Mouse (Mus musculus): ENCODE data around the gene Elane. TPM values are rescaled to one million over a fixed set of nuclear protein-coding genes. Genes with fewer than 3 reads are reported as not detected.

Elane gene
- not detected for polyA plus RNA-seq (2014; fragmentation: Illumina TruSeq; extraction: RNeasy Lipid Tissue Mini Kit (QIAGEN cat#74804); ENCODE audit: low replicate concordance)

GRCm38 (mm10) chr10:79886054-79886453 is at the start of gene Elane:
Gene Elane, plus strand, starts transcription at chr10:79886247.

GRCm38 (mm10) chr10:79853860-79854795 is 31.9 kb upstream of the Elane start, which contains the start of gene Ptbp1:
Gene Ptbp1, plus strand, starts transcription at chr10:79854427.

GRCm38 (mm10) chr10:79874290-79874862 is 11.7 kb upstream of the Elane start, which contains the start of the genes Prtn3 and Plppr3:
Gene Prtn3, plus strand, starts transcription at chr10:79874476.
Gene Plppr3, minus strand, starts transcription at chr10:79874634.

GRCm38 (mm10) chr10:79890670-79891069 is 4.6 kb downstream of the Elane start, which contains the start of gene Cfd:
Gene Cfd, plus strand, starts transcription at chr10:79890853.

GRCm38 (mm10) chr10:79908167-79909091 is 22.4 kb downstream of the Elane start, which contains the start of gene Med16:
Gene Med16, minus strand, starts transcription at chr10:79908923.

DNA sequence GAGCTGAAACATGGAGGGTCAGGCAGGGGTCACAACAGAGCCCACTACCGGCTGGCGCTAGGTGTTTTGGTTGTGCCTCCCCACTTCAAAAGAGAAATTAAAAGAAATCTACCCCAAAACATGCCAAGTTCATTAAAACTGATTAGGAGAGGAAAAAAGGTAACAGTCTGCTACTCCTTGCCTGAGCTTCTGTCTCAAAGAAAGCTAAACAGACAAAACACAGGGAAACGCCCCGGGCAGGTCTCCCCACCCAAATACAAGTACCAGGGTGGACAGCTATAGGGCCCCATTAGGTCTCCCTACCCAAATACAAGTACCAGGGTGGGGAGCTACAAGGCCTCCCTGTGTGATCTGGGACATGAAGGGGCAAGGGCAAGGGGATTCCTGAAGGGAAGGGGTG is 24.5 kb downstream of the Elane start, which contains the start of gene Gm26602:
TSS of gene Gm26602 (plus strand) at position 301 of the 400 bp plus-strand sequence.

GRCm38 (mm10) chr10:79916808-79917531 is 30.9 kb downstream of the Elane start, which contains the start of gene Kiss1r:
Gene Kiss1r, plus strand, starts transcription at chr10:79916971.

GRCm38 (mm10) chr10:79920958-79921535 is 35.0 kb downstream of the Elane start, which contains the start of gene R3hdm4:
Gene R3hdm4, minus strand, starts transcription at chr10:79921208.

DNA sequence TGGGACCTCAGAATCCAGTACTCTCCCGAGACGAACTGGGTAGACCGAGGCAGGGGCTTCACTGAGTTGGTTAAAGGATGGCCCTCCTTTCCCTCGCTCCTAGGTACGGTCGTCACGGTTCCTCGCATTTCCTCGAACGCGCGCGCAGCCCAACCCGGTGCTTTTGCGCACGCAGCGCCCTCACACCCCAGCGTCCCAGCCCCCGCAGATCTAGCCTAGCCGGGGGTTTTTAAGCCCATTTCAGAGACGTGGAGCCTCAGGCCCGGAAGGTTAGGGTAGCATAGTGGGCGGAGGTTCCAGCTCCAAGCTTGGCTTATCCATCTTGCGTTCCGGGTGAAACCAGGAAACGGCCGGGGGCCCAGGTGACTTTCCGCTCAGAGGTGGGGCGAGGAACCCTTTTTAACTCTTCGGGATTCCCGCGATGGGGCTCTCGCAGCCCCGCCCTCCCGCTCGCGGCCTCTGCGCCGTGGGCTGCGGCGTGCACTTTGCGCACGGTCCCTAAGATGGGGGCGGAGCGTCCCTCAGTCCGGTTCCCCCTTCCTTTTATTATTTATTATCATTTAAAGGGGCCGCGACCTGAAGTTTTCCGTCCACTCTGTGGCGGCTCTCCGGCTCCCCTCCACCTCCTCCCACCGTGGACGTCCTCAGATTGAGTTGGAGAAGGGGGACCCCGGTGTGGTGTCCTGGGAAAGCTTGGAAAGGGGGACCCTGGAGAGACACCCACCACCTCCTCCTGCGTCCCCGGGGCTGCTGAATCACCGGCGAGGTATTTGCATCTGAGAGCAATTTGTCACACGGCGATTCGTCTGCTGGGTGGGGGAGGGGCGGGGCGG is 40.7 kb downstream of the Elane start, which contains the start of gene Arid3a:
TSS of gene Arid3a (plus strand) at position 553 of the 833 bp plus-strand sequence.

Other genes with a start within 250 kb of the Elane start
- 0.30 TPM for gene Shc2, start 248.3 kb upstream of the Elane start, polyA plus RNA-seq (2014; fragmentation: Illumina TruSeq; extraction: RNeasy Lipid Tissue Mini Kit (QIAGEN cat#74804); ENCODE audit: low replicate concordance)
- not detected for gene Odf3l2, start 240.5 kb upstream of the Elane start, polyA plus RNA-seq (2014; fragmentation: Illumina TruSeq; extraction: RNeasy Lipid Tissue Mini Kit (QIAGEN cat#74804); ENCODE audit: low replicate concordance)
- gene Madcam1, start 221.7 kb upstream of the Elane start, polyA plus RNA-seq (2014; fragmentation: Illumina TruSeq; extraction: RNeasy Lipid Tissue Mini Kit (QIAGEN cat#74804); ENCODE audit: low replicate concordance), result not detected
- not detected for gene Tpgs1, start 216.9 kb upstream of the Elane start, polyA plus RNA-seq (2014; fragmentation: Illumina TruSeq; extraction: RNeasy Lipid Tissue Mini Kit (QIAGEN cat#74804); ENCODE audit: low replicate concordance)
- not detected for gene Cdc34, start 204.1 kb upstream of the Elane start, polyA plus RNA-seq (2014; fragmentation: Illumina TruSeq; extraction: RNeasy Lipid Tissue Mini Kit (QIAGEN cat#74804); ENCODE audit: low replicate concordance)
- not detected for gene Gzmm, start 197.2 kb upstream of the Elane start, polyA plus RNA-seq (2014; fragmentation: Illumina TruSeq; extraction: RNeasy Lipid Tissue Mini Kit (QIAGEN cat#74804); ENCODE audit: low replicate concordance)
- 328 TPM for gene Bsg, start 181.8 kb upstream of the Elane start, polyA plus RNA-seq (2014; fragmentation: Illumina TruSeq; extraction: RNeasy Lipid Tissue Mini Kit (QIAGEN cat#74804); ENCODE audit: low replicate concordance)
- gene Hcn2, start 169.6 kb upstream of the Elane start, polyA plus RNA-seq (2014; fragmentation: Illumina TruSeq; extraction: RNeasy Lipid Tissue Mini Kit (QIAGEN cat#74804); ENCODE audit: low replicate concordance), result not detected
- gene Polrmt, start 139.7 kb upstream of the Elane start, polyA plus RNA-seq (2014; fragmentation: Illumina TruSeq; extraction: RNeasy Lipid Tissue Mini Kit (QIAGEN cat#74804); ENCODE audit: low replicate concordance), result not detected
- gene Fgf22, start 131.2 kb upstream of the Elane start, polyA plus RNA-seq (2014; fragmentation: Illumina TruSeq; extraction: RNeasy Lipid Tissue Mini Kit (QIAGEN cat#74804); ENCODE audit: low replicate concordance), result not detected
- 0.41 TPM for gene Rnf126, start 119.3 kb upstream of the Elane start, polyA plus RNA-seq (2014; fragmentation: Illumina TruSeq; extraction: RNeasy Lipid Tissue Mini Kit (QIAGEN cat#74804); ENCODE audit: low replicate concordance)
- 0.45 TPM for gene Fstl3, start 109.0 kb upstream of the Elane start, polyA plus RNA-seq (2014; fragmentation: Illumina TruSeq; extraction: RNeasy Lipid Tissue Mini Kit (QIAGEN cat#74804); ENCODE audit: low replicate concordance)
- gene Prss57, start 95.3 kb upstream of the Elane start, polyA plus RNA-seq (2014; fragmentation: Illumina TruSeq; extraction: RNeasy Lipid Tissue Mini Kit (QIAGEN cat#74804); ENCODE audit: low replicate concordance), result not detected
- gene Palm, start 92.7 kb upstream of the Elane start, polyA plus RNA-seq (2014; fragmentation: Illumina TruSeq; extraction: RNeasy Lipid Tissue Mini Kit (QIAGEN cat#74804); ENCODE audit: low replicate concordance), result not detected
- gene Misp, start 65.3 kb upstream of the Elane start, polyA plus RNA-seq (2014; fragmentation: Illumina TruSeq; extraction: RNeasy Lipid Tissue Mini Kit (QIAGEN cat#74804); ENCODE audit: low replicate concordance), result 3.9 TPM
- 52.9 TPM for gene Ptbp1, start 31.8 kb upstream of the Elane start, polyA plus RNA-seq (2014; fragmentation: Illumina TruSeq; extraction: RNeasy Lipid Tissue Mini Kit (QIAGEN cat#74804); ENCODE audit: low replicate concordance)
- gene Prtn3, start 11.8 kb upstream of the Elane start, polyA plus RNA-seq (2014; fragmentation: Illumina TruSeq; extraction: RNeasy Lipid Tissue Mini Kit (QIAGEN cat#74804); ENCODE audit: low replicate concordance), result not detected
- not detected for gene Plppr3, start 11.6 kb upstream of the Elane start, polyA plus RNA-seq (2014; fragmentation: Illumina TruSeq; extraction: RNeasy Lipid Tissue Mini Kit (QIAGEN cat#74804); ENCODE audit: low replicate concordance)
- gene Cfd, start 4.6 kb downstream of the Elane start, polyA plus RNA-seq (2014; fragmentation: Illumina TruSeq; extraction: RNeasy Lipid Tissue Mini Kit (QIAGEN cat#74804); ENCODE audit: low replicate concordance), result 0.67 TPM
- gene Med16, start 22.7 kb downstream of the Elane start, polyA plus RNA-seq (2014; fragmentation: Illumina TruSeq; extraction: RNeasy Lipid Tissue Mini Kit (QIAGEN cat#74804); ENCODE audit: low replicate concordance), result 0.11 TPM
- not detected for gene Gm26602, start 24.6 kb downstream of the Elane start, polyA plus RNA-seq (2014; fragmentation: Illumina TruSeq; extraction: RNeasy Lipid Tissue Mini Kit (QIAGEN cat#74804); ENCODE audit: low replicate concordance)
- gene Kiss1r, start 30.7 kb downstream of the Elane start, polyA plus RNA-seq (2014; fragmentation: Illumina TruSeq; extraction: RNeasy Lipid Tissue Mini Kit (QIAGEN cat#74804); ENCODE audit: low replicate concordance), result not detected
- gene R3hdm4, start 35.0 kb downstream of the Elane start, polyA plus RNA-seq (2014; fragmentation: Illumina TruSeq; extraction: RNeasy Lipid Tissue Mini Kit (QIAGEN cat#74804); ENCODE audit: low replicate concordance), result 1.5 TPM
- gene Arid3a, start 40.8 kb downstream of the Elane start, polyA plus RNA-seq (2014; fragmentation: Illumina TruSeq; extraction: RNeasy Lipid Tissue Mini Kit (QIAGEN cat#74804); ENCODE audit: low replicate concordance), result 2.3 TPM
- gene Wdr18, start 73.9 kb downstream of the Elane start, polyA plus RNA-seq (2014; fragmentation: Illumina TruSeq; extraction: RNeasy Lipid Tissue Mini Kit (QIAGEN cat#74804); ENCODE audit: low replicate concordance), result 1.0 TPM
- not detected for gene Grin3b, start 84.5 kb downstream of the Elane start, polyA plus RNA-seq (2014; fragmentation: Illumina TruSeq; extraction: RNeasy Lipid Tissue Mini Kit (QIAGEN cat#74804); ENCODE audit: low replicate concordance)
- gene Tmem259, start 98.1 kb downstream of the Elane start, polyA plus RNA-seq (2014; fragmentation: Illumina TruSeq; extraction: RNeasy Lipid Tissue Mini Kit (QIAGEN cat#74804); ENCODE audit: low replicate concordance), result 0.45 TPM
- 1.9 TPM for gene Cnn2, start 102.3 kb downstream of the Elane start, polyA plus RNA-seq (2014; fragmentation: Illumina TruSeq; extraction: RNeasy Lipid Tissue Mini Kit (QIAGEN cat#74804); ENCODE audit: low replicate concordance)
- gene Abca7, start 110.2 kb downstream of the Elane start, polyA plus RNA-seq (2014; fragmentation: Illumina TruSeq; extraction: RNeasy Lipid Tissue Mini Kit (QIAGEN cat#74804); ENCODE audit: low replicate concordance), result 0.11 TPM
- 0.19 TPM for gene Arhgap45, start 130.4 kb downstream of the Elane start, polyA plus RNA-seq (2014; fragmentation: Illumina TruSeq; extraction: RNeasy Lipid Tissue Mini Kit (QIAGEN cat#74804); ENCODE audit: low replicate concordance)
- not detected for gene Polr2e, start 153.5 kb downstream of the Elane start, polyA plus RNA-seq (2014; fragmentation: Illumina TruSeq; extraction: RNeasy Lipid Tissue Mini Kit (QIAGEN cat#74804); ENCODE audit: low replicate concordance)
- 27.2 TPM for gene Gpx4, start 160.9 kb downstream of the Elane start, polyA plus RNA-seq (2014; fragmentation: Illumina TruSeq; extraction: RNeasy Lipid Tissue Mini Kit (QIAGEN cat#74804); ENCODE audit: low replicate concordance)
- gene Sbno2, start 219.3 kb downstream of the Elane start, polyA plus RNA-seq (2014; fragmentation: Illumina TruSeq; extraction: RNeasy Lipid Tissue Mini Kit (QIAGEN cat#74804); ENCODE audit: low replicate concordance), result 0.52 TPM
- gene Stk11, start 229.6 kb downstream of the Elane start, polyA plus RNA-seq (2014; fragmentation: Illumina TruSeq; extraction: RNeasy Lipid Tissue Mini Kit (QIAGEN cat#74804); ENCODE audit: low replicate concordance), result 3.0 TPM